Mouse (Mus musculus) E14TG2a.4 (cell line): ENCODE results near the gene Prps2.
"Not testable (repeated sequence)": the region's sequence is repeated elsewhere in the genome, so short reads cannot be mapped to it uniquely, and the experiment has no call there.

Source experiments
- H3K27me3 ChIP-seq: 2 replicates; pipeline ENCODE4 v1.6.1; 2014; ENCODE audit warnings: low read length, control low read depth; ENCODE audit not compliant: insufficient read depth
- H3K36me3 ChIP-seq: 2 replicates; pipeline ENCODE4 v1.6.1; 2014; ENCODE audit warnings: low read length, control low read depth; ENCODE audit not compliant: insufficient read depth
- H3K4me1 ChIP-seq: replicated peaks from 2 replicates; pipeline ENCODE4 v1.6.1; 2014; ENCODE audit warnings: low read depth, low read length, control low read depth
- H3K4me3 ChIP-seq: replicated peaks from 2 replicates; pipeline ENCODE4 v1.5.1; 2014; ENCODE audit warnings: mild to moderate bottlenecking, low read length
- H3K9me3 ChIP-seq: 2 replicates; pipeline ENCODE4 v1.6.1; 2014; ENCODE audit warnings: low read length, control low read depth
- CTCF ChIP-seq: conservative IDR thresholded peaks from 2 replicates; pipeline ENCODE4 v1.5.1; 2014; ENCODE audit warnings: low read length
- NANOG ChIP-seq: IDR thresholded peaks from 2 replicates; pipeline ENCODE4 v1.6.1; 2014; ENCODE audit warnings: borderline replicate concordance, low read length, mixed read lengths
- POU5F1 ChIP-seq: IDR thresholded peaks from 2 replicates; pipeline ENCODE4 v1.6.1; 2014; ENCODE audit warnings: low read length, borderline replicate concordance

Gene Prps2

GRCm38 (mm10) chrX:167382047-167382853 lies at the start of gene Prps2:
TSS of gene Prps2 (minus strand) at chrX:167382749.
- Histone ChIP-seq H3K4me1 (peaks cover 24% of the 10 kb centered on the region), H3K9me3 (no peaks in the 10 kb centered on the region), H3K4me3 (peak within 1 kb of the TSS; percentile 80), H3K36me3 (peaks cover 2% of the 10 kb centered on the region), H3K27me3 (no peaks in the 10 kb centered on the region)
- no peak for TF ChIP-seq NANOG
- TF ChIP-seq CTCF, result no peak
- no peak for TF ChIP-seq POU5F1

- peaks cover 8% of the 10 kb centered on the region for H3K9me3 ChIP-seq
- H3K27me3 ChIP-seq, result no peaks in the 10 kb centered on the region
- TF ChIP-seq POU5F1 (no peak), NANOG (no peak), CTCF (no peak)
- no peak overlapping the region for H3K4me3 ChIP-seq
- H3K4me1 ChIP-seq, result no peaks in the 10 kb centered on the region
- no peaks in the 10 kb centered on the region for H3K36me3 ChIP-seq
Measured at GRCm38 (mm10) chrX:167417654-167418053, 35.1 kb upstream of the Prps2 start.

GRCm38 (mm10) chrX:167394940-167395339 lies 12.4 kb upstream of the Prps2 start:
- Histone ChIP-seq H3K9me3 (no peaks in the 10 kb centered on the region), H3K27me3 (no peaks in the 10 kb centered on the region), H3K4me3 (no peak overlapping the region), H3K4me1 (no peaks in the 10 kb centered on the region), H3K36me3 (no peaks in the 10 kb centered on the region)
- TF ChIP-seq POU5F1 (no peak), NANOG (no peak), CTCF (no peak)

- H3K27me3 ChIP-seq, result no peaks in the 10 kb centered on the region
- H3K36me3 ChIP-seq, result no peaks in the 10 kb centered on the region
- H3K4me1 ChIP-seq, result 0 out of 2 replicates have a peak, but pooled peaks cover 2% of the 10 kb centered on the region
- H3K9me3 ChIP-seq, result no peaks in the 10 kb centered on the region
- TF ChIP-seq NANOG (no peak), CTCF (no peak), POU5F1 (no peak)
- H3K4me3 ChIP-seq, result no peak overlapping the region
Measured at GRCm38 (mm10) chrX:167386647-167387046, 4.1 kb upstream of the Prps2 start.

GRCm38 (mm10) chrX:167382854-167383186 lies 271 bp upstream of the Prps2 start:
- no peaks in the 10 kb centered on the region for H3K9me3 ChIP-seq
- TF ChIP-seq POU5F1, result no peak
- no peak for TF ChIP-seq NANOG
- TF ChIP-seq CTCF, result no peak

GRCm38 (mm10) chrX:167381583-167382046 lies 934 bp downstream of the Prps2 start:
- H3K27me3 ChIP-seq, result no peaks in the 10 kb centered on the region
- TF ChIP-seq NANOG (no peak), CTCF (no peak), POU5F1 (no peak)
- peak overlapping the region; percentile 80 for H3K4me3 ChIP-seq
- peaks cover 4% of the 10 kb centered on the region for H3K36me3 ChIP-seq
- H3K4me1 ChIP-seq, result peaks cover 24% of the 10 kb centered on the region
- no peaks in the 10 kb centered on the region for H3K9me3 ChIP-seq

More at GRCm38 (mm10) chrX:167382854-167383186, 271 bp upstream of the Prps2 start:
- no peaks in the 10 kb centered on the region for H3K27me3 ChIP-seq
- H3K4me3 ChIP-seq, result peak overlapping the region; percentile 80
- peaks cover 24% of the 10 kb centered on the region for H3K4me1 ChIP-seq
- no peaks in the 10 kb centered on the region; the same call in 1 of the 2 replicates for H3K36me3 ChIP-seq

- Histone ChIP-seq H3K9me3 (no peaks in the 10 kb centered on the region), H3K27me3 (no peaks in the 10 kb centered on the region), H3K4me3 (no peak overlapping the region), H3K36me3 (peaks cover 4% of the 10 kb centered on the region), H3K4me1 (peaks cover 24% of the 10 kb centered on the region)
- TF ChIP-seq POU5F1 (no peak), CTCF (no peak), NANOG (no peak)
Measured at GRCm38 (mm10) chrX:167380073-167380472, 2.5 kb downstream of the Prps2 start.

- not testable (repeated sequence) for H3K4me3 ChIP-seq, H3K27me3 ChIP-seq, H3K4me1 ChIP-seq, H3K9me3 ChIP-seq
- peaks cover 43% of the 10 kb centered on the region for H3K36me3 ChIP-seq
Measured at GRCm38 (mm10) chrX:167361231-167361630, 21.3 kb downstream of the Prps2 start.

- H3K4me3 ChIP-seq, result no peak overlapping the region
- no peaks in the 10 kb centered on the region for H3K27me3 ChIP-seq
- H3K4me1 ChIP-seq, result no peaks in the 10 kb centered on the region
- TF ChIP-seq CTCF (no peak), NANOG (no peak), POU5F1 (no peak)
- H3K36me3 ChIP-seq, result peaks cover 39% of the 10 kb centered on the region
- no peaks in the 10 kb centered on the region for H3K9me3 ChIP-seq
Measured at GRCm38 (mm10) chrX:167359704-167360103, 22.8 kb downstream of the Prps2 start.
